Mouse (Mus musculus) macrophage (primary cell): ENCODE results near the gene Tspan9. TPM values are rescaled to one million over a fixed set of nuclear protein-coding genes. Genes with fewer than 3 reads are reported as not detected.

Experiments used
- H3K27ac ChIP-seq: fragments of 350-480 bp; formaldehyde crosslinking; 2 replicates; pipeline ENCODE4 v1.9.0; 2021
- H3K36me3 ChIP-seq: fragments of 350-480 bp; formaldehyde crosslinking; 2 replicates; pipeline ENCODE4 v1.9.0; 2021; ENCODE audit errors: inconsistent target
- H3K4me3 ChIP-seq: fragments of 350-480 bp; formaldehyde crosslinking; 2 replicates; pipeline ENCODE4 v1.9.0; 2021; ENCODE audit errors: inconsistent target
- H3K79me2 ChIP-seq: fragments of 350-480 bp; formaldehyde crosslinking; 2 replicates; pipeline ENCODE4 v1.9.0; 2021; ENCODE audit errors: inconsistent target
- WGBS: methylation state at CpG from one replicate; pipeline ENCODE4 v1.1.7; 2026; ENCODE audit warnings: inconsistent platforms; ENCODE audit not compliant: missing documents; 5-methylcytosine and 5-hydroxymethylcytosine counted together
- polyA plus RNA-seq: library from polyadenylated mRNA; stranded (reverse); fragments of 250-400 nt; gene quantifications from 3 replicates; pipeline ENCODE4 v1.2.4, GENCODE M21; 2018; ENCODE audit warnings: inconsistent platforms

The Tspan9 gene
- polyA plus RNA-seq, 1 experiment from 2014 or later = 0.36 TPM

DNA sequence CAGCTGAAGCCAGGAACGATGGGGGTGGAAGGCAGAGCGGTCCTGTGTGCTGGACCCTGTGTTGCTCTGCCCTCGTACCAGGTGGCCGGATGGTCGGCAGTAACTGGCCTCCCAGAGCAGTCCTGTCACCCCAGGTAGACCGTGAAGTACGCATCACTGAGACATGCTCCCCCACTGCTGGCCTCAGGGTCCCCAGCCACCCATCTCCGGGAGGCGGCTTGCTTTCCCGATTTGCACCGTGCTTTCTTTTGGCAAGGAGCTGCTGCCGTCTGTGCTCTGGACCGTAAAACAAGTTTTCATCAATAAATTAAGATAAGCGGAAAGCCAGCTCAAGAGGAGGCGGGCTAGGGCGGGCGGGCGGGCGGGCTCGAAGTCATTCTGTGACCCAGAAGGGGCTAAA is 164.5 kb downstream of the Tspan9 start:
- H3K4me3 ChIP-seq = no peak overlapping the region
- H3K36me3 ChIP-seq = no peaks in the 10 kb centered on the region
- no peaks in the 10 kb centered on the region for H3K79me2 ChIP-seq
- no peak overlapping the region for H3K27ac ChIP-seq
- 91% methylated on average over 20 of the region's 20 CpGs for WGBS

DNA sequence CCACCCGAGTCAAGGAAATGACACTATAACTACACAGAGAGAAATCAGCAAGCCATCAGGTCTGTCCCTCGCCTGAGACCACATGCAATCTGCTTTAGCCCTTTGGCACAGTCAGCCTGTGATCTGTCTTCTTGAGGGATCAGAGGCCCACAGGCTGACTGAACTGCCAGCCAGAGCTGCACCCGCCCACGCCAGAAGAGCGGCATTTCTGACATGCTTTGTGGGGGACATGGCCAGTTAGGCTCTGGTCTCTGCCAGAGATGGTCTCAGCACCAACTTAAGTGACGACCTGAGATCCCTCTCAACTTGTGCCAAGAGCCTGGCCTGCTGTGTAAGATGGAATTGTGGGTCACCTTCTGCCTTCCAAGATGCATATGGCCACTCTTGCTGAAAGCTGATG is 166.7 kb downstream of the Tspan9 start:
- H3K36me3 ChIP-seq = no peaks in the 10 kb centered on the region
- WGBS = 86% methylated on average over 6 of the region's 6 CpGs

DNA sequence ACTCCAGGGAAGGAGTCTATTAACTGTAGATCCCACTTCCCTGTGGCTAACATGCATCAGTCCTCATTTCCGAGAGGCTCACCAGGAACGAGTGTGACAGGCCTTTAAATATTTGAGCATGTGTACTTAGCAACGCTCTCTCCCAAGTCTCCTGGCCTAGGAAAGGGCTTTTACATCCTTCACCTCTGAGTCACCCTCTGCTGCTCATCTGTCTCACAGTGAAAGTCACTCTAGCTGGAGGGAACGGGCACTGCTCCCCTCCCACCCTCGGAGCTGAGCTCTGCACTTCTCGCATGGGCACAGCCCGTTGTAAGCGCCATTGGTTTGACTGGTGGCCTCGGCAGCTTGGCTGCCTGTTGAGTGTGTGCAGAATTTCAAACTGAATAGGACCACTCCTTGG is 169.4 kb downstream of the Tspan9 start:
- H3K27ac ChIP-seq = no peak overlapping the region
- no peak overlapping the region for H3K4me3 ChIP-seq
- no peaks in the 10 kb centered on the region for H3K79me2 ChIP-seq
- no peaks in the 10 kb centered on the region for H3K36me3 ChIP-seq
- WGBS = 91% methylated on average over 9 of the region's 9 CpGs

More for the DNA sequence above, 166.7 kb downstream of the Tspan9 start:
- Histone ChIP-seq H3K4me3 (no peak overlapping the region), H3K27ac (no peak overlapping the region), H3K79me2 (no peaks in the 10 kb centered on the region)

DNA sequence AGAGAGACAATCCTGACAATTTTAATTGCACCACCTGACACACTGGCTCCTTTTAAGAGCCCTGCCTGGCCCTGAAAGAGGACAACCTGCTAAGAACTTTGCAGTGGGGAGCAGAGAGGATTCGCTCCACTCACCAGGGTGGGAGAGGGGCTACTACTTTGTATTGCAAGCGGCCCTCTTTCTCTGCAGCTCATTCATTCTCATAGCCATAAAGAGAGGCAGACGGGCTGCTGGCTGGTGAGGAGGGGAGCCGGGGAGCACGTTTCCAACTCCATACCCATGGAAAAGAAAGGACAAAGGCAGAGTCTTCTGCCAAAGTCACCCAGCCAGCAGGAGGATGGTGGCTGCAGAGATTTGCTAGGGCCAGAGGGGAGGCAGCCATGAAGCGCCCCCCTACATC is 169.8 kb downstream of the Tspan9 start:
- 89% methylated on average over 6 of the region's 6 CpGs for WGBS
- Histone ChIP-seq H3K27ac (no peak overlapping the region), H3K36me3 (no peaks in the 10 kb centered on the region), H3K4me3 (no peak overlapping the region), H3K79me2 (no peaks in the 10 kb centered on the region)

- H3K36me3 ChIP-seq = no peaks in the 10 kb centered on the region
- no peak overlapping the region for H3K4me3 ChIP-seq
- no peak overlapping the region for H3K27ac ChIP-seq
- H3K79me2 ChIP-seq = no peaks in the 10 kb centered on the region
- WGBS = 84% methylated on average over 5 of the region's 5 CpGs
Observed at GRCm38 (mm10) chr6:127971931-127972330, 171.5 kb downstream of the Tspan9 start.

- Histone ChIP-seq H3K79me2 (no peaks in the 10 kb centered on the region), H3K4me3 (no peak overlapping the region), H3K36me3 (no peaks in the 10 kb centered on the region), H3K27ac (no peak overlapping the region)
- 91% methylated on average over 5 of the region's 5 CpGs for WGBS
Observed at GRCm38 (mm10) chr6:127970848-127971247, 172.5 kb downstream of the Tspan9 start.

DNA sequence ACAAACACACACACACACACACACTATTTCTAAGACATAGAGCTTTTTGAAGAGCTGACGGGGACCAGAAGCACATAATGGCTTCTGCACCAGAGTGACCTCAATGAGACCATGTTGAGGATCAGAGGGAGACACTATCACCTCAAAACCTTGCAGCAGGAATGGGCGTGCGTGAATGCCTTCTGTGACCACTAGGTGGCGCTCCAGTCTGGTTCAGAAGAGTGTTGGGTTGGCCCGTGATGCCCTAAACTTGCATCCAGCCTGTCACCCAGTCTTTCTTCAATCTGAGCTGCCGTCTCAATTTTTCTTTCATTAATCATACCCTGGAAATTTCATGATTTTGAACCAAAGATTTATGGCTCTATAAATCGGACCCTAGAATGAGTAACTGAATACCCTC is 173.3 kb downstream of the Tspan9 start:
- no peak overlapping the region for H3K4me3 ChIP-seq
- WGBS = 13% methylated on average over 7 of the region's 7 CpGs
- H3K79me2 ChIP-seq = no peaks in the 10 kb centered on the region
- H3K36me3 ChIP-seq = no peaks in the 10 kb centered on the region
- H3K27ac ChIP-seq = no peak overlapping the region

- Histone ChIP-seq H3K4me3 (no peak overlapping the region), H3K27ac (no peak overlapping the region), H3K79me2 (no peaks in the 10 kb centered on the region), H3K36me3 (no peaks in the 10 kb centered on the region)
- 85% methylated on average over 7 of the region's 7 CpGs for WGBS
Observed at GRCm38 (mm10) chr6:127969709-127970108, 173.7 kb downstream of the Tspan9 start.

- WGBS = 89% methylated on average over 8 of the region's 8 CpGs
- H3K79me2 ChIP-seq = no peaks in the 10 kb centered on the region
- H3K27ac ChIP-seq = no peak overlapping the region
- H3K36me3 ChIP-seq = no peaks in the 10 kb centered on the region
- H3K4me3 ChIP-seq = no peak overlapping the region
Observed at GRCm38 (mm10) chr6:127965497-127965896, 177.9 kb downstream of the Tspan9 start.

DNA sequence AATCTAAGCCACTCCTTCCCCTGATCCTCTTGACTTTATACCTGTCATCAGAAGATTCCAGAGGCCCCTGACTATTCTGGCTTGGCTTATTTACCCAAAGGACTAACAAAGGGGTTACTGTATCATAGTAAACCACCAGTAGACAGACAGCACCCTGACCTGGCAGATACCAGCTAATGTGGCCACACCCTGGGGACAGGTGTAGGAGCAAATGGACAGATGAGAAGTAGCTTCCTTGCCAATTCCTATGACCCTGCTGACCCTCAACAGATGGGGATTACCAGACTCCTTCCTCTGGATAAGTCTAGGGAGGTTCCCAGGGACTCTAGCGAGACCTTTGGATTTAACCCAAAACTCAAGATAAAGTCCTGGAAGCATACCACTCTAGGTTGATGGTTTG is 183.2 kb downstream of the Tspan9 start:
- Histone ChIP-seq H3K4me3 (no peak overlapping the region), H3K36me3 (no peaks in the 10 kb centered on the region), H3K79me2 (no peaks in the 10 kb centered on the region), H3K27ac (no peak overlapping the region)
- WGBS = 92% methylated on average over 1 of the region's 1 CpGs

DNA sequence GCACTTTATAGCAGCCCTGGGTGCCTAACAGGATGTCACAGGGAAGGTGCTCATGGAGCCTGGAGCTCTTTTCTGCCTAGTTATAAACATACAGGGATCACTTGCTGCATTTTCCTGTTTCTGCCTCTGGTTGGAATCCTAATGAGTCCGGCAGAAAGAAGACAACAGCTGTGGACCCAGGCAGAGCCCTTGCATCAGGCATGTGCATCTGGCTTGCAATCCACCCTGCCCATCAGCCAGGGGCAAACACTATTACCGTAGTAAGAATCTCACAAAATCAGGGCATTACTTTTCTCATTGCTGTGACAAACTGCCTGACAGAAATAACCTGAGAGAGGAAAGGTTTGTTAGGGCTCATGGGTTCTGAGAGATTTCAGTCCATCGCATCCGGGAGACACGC is 187.2 kb downstream of the Tspan9 start:
- H3K4me3 ChIP-seq = no peak overlapping the region
- 60% methylated on average over 5 of the region's 5 CpGs for WGBS
- no peaks in the 10 kb centered on the region for H3K79me2 ChIP-seq
- no peak overlapping the region for H3K27ac ChIP-seq
- H3K36me3 ChIP-seq = no peaks in the 10 kb centered on the region

GRCm38 (mm10) chr6:127953071-127953470 is 190.3 kb downstream of the Tspan9 start:
- Histone ChIP-seq H3K27ac (no peak overlapping the region), H3K36me3 (no peaks in the 10 kb centered on the region), H3K79me2 (no peaks in the 10 kb centered on the region), H3K4me3 (no peak overlapping the region)
- WGBS = 86% methylated on average over 4 of the region's 4 CpGs

- Histone ChIP-seq H3K79me2 (no peaks in the 10 kb centered on the region), H3K27ac (no peak overlapping the region), H3K36me3 (no peaks in the 10 kb centered on the region), H3K4me3 (no peak overlapping the region)
- 50% methylated on average over 7 of the region's 7 CpGs for WGBS
Observed at GRCm38 (mm10) chr6:127949885-127950284, 193.5 kb downstream of the Tspan9 start.

DNA sequence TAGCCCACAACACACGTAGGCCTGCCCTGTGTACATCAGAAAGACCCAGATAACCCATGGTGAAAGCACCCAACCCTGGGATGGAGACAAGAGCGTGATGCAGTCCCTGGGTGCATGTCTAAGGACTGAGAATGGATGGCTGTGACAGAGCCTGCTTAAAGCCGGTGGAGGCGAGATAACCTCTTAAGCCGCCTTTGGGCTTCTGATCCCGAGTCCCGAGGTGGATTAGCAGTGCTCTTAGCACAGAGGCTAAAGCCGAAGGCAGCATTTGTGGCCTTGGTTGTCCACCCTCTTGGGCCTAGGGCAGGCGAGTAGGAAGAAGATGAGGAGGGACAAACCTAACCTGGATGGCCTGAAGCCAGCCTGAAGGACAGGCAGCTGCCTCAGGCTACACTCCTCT is 194.7 kb downstream of the Tspan9 start:
- no peaks in the 10 kb centered on the region for H3K79me2 ChIP-seq
- 95% methylated on average over 9 of the region's 9 CpGs for WGBS
- H3K4me3 ChIP-seq = no peak overlapping the region
- no peaks in the 10 kb centered on the region for H3K36me3 ChIP-seq
- H3K27ac ChIP-seq = no peak overlapping the region

GRCm38 (mm10) chr6:127945725-127946124 is 197.7 kb downstream of the Tspan9 start:
- H3K79me2 ChIP-seq = no peaks in the 10 kb centered on the region
- 64% methylated on average over 9 of the region's 9 CpGs for WGBS
- H3K4me3 ChIP-seq = no peak overlapping the region
- H3K27ac ChIP-seq = no peak overlapping the region
- no peaks in the 10 kb centered on the region for H3K36me3 ChIP-seq

DNA sequence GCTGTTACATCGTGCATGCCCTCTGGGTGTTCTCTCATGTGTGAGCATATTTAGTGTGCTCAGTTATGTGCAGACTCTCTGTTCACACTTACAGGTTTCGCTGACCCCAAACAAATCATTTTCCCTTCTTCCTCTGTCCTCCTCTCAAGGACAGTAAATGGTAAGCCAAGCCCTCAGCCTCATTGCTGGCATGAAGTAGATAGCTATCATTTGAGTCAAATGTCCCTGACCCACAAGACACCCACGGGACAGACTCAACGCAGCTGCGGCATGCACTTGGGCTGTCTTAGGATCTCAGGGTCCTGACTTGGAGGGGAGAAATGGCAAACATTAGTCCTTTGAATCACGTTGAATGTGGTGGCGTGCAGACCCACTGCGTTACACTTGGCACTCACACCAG is 201.0 kb downstream of the Tspan9 start:
- H3K36me3 ChIP-seq = no peaks in the 10 kb centered on the region
- WGBS = 90% methylated on average over 8 of the region's 8 CpGs
- no peaks in the 10 kb centered on the region for H3K79me2 ChIP-seq
- H3K27ac ChIP-seq = no peak overlapping the region
- no peak overlapping the region for H3K4me3 ChIP-seq
